Mouse (Mus musculus) spleen, postnatal 10 days (tissue): ENCODE measurements at regions not wholly inside any gene's neighbourhood (a gene's known extent, or its start where the extent isn't known, plus 50 kb on each side); places are given as distances from the start of the nearest gene placed in this dataset.

ENCODE experiments used
- DNase-seq, 2 experiments: peaks; one replicate each; pipeline ENCODE4 v3.0.0; 2021 to 2022; ENCODE audit warnings: low spot score in 2 of 2

DNA sequence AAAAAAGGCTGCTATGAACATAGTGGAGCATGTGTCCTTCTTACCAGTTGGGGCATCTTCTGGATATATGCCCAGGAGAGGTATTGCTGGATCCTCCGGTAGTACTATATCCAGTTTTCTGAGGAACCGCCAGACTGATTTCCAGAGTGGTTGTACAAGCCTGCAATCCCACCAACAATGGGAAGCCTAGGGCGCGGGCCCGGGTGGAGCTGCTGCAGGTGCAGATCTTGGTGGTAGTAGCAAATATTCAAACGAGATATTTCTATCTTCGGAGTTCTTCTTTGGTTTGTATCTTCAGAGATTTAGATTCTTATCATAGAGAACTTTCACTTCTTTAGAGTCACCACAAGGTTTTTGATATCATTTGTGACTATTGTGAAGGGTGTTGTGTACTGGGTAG, 52.7 kb upstream of the Btbd35f27 start:
- peak in 1 of 2 experiments; percentile 12 for DNase-seq
